Mouse (Mus musculus) ovary, postnatal 36 days (tissue): Measurements from ENCODE around the gene Arhgef2.
"Not testable (repeated sequence)": the region's sequence is repeated elsewhere in the genome, so short reads cannot be mapped to it uniquely, and the experiment has no call there.

Experiments
- DNase-seq: peaks from one replicate; pipeline ENCODE4 v3.0.0; 2022; ENCODE audit warnings: low spot score, mixed read lengths

Gene Arhgef2

DNA sequence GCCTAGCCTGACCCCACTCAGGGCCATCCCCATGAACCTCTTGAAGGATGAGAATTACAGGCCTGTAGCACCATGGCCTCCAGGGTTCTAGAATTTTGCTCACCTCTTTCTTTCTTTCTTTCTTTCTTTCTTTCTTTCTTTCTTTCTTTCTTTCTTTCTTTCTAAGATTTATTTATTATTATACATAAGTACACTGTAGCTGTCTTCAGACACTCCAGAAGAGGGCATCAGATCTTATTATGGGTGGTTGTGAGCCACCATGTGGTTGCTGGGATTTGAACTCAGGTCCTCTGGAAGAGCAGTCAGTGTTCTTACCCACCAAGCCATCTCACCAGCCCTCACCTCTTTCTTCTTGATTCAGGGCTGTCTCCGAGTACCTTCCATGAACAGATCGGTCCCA lies at the start of gene Arhgef2:
Arhgef2 (plus strand) TSS at position 301 of the 400 bp plus-strand sequence.
- not testable (repeated sequence) for DNase-seq

DNA sequence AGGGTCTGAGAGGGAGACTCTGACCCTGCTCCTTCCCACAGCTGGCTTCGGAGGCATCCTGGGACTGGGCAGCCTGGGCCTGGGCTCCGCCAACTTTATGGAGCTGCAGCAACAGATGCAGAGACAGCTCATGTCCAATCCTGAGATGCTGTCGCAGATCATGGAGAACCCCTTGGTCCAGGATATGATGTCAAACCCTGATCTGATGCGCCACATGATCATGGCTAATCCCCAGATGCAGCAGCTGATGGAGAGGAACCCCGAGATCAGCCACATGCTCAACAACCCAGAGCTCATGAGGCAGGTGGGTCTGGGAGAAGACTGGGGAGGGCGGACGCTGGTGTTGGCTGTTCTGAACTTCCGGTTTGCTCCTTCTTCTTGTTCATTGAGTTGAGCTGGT lies 49.1 kb upstream of the Arhgef2 start:
- no peak for DNase-seq

DNA sequence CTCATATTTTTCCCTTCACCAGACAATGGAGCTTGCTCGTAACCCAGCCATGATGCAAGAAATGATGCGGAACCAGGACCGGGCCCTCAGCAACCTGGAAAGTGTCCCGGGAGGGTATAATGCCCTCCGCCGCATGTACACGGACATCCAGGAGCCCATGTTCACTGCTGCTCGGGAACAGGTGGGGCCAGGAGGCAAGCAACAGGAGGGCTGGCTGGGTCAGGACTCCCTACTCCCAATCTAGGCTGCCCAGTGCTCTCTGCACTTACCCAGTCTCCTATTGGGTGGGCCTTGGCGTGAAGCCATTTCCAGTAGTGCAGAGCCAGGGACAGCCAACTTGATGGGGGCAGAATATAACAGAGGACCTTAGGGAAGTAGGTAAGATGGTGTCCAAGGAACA lies 46.2 kb upstream of the Arhgef2 start:
- no peak for DNase-seq

DNA sequence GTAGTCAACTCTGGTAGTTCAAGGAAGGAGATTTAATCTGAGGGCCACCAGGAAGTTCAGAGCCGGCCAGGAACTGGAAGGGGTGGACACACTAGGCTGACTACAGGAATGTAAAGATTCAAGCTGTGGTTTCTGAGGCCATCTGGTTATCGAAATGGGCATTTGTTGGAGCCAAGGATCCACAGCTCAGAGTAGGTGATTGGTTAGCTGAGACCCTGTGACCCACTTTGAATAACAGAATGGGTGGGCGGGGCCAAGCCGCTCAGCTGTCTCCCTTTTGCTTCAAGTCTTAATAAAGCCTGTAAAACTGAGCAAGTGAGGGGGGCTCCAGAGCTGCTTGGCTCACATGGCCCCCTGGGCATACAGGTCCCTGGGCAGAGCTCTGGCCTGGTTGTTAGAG lies 43.8 kb upstream of the Arhgef2 start:
- no peak for DNase-seq

DNA sequence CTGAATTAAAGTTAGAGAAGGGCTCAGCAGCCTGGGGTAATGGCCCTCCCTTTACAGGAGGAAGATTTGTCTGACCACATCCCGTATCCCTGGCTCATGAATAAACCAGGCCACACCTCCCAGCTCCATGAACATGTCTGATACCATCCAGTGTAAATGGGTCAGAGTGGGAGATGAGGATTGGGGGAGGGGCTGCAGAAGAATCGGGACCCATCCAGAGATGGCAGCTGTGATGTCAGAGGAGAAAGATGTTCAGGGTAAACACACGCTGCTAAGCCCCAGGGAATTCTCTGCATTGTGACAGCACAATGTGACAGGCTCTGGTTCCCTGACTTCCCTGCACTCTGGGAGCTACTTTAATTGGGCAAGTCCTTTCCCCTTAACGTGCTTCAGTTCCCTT lies 42.3 kb upstream of the Arhgef2 start:
- DNase-seq: no peak

DNA sequence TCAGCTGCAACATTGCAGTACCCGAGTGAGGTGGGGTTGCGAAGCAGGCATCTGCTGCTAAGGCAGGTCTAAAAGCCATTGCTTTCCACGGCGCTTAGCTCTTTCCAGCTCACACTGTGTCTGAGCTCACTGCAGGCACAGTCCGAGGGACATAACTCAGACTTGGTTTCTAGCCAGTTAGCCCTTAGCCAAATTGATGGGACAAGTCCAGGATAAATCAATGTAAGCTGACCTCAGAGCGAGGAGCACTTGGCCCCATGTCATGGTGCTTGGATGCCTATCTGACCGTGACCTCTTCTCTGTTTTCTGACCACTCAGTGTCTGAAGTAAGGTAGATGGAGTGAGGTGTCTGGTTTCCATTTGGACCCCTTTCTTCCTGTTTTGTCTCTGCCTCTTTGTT lies 41.8 kb upstream of the Arhgef2 start:
- DNase-seq: no peak

DNA sequence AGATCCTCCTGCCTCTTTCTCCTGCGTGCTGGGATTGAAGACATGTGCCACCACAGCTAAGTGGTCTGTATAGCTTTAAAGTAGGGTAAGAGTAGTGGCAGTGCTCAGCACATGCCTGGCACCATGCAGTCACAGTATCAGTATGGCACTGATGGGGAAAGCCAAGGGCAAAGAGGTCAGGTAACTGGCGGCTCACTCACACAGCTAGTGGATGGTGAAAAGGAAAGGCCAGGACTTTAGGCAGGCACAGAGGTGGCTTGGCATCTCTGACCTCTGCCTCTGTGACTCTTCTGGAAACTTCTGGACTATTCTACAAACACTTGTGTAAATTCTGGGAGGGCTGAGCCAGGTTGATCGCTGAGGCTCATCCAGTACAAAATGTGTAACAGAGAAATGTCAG lies 39.6 kb upstream of the Arhgef2 start:
- DNase-seq: no peak

DNA sequence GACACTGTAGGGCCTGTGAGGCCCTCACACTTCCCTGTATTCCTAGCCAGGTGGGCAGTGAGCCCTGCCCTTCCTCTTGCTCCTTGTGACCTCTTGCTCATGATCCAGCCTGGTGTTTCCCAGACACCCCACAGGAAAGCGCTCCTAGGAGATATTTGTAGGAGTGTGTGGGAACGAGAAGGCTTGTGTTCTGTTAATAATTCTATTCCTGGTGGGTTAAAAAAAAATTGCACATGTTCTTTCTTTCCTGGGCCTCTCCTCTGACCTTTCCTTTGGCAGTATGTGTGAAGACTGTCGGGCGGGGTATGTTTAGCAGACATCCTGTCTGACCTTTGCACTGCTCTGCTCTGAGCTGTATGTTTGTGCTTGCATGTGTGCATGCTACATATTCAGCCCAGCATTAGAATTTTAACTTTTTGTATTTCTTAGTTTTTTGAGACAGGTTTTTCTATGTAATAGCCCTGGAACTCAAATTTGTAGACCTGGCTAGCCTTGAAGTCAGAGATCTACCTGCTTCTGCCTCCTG lies 39.2 kb upstream of the Arhgef2 start:
- no peak for DNase-seq

DNA sequence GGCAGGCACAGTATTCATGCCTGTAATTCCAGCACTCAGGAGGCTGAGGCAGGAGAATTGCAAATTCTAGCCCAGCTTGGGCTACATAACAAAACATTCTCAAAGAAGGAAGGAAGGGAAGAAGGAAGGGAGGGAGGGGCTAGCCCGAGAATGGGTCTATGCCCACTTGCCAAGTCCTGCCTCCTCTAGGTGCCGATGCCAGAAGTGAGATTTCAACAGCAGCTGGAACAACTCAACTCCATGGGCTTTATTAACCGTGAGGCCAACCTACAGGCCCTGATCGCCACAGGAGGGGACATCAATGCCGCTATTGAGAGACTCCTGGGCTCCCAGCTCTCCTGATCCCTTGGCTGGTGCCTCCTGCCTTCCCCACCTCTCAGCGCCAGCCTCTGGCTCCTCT lies 37.9 kb upstream of the Arhgef2 start:
- DNase-seq: no peak

DNA sequence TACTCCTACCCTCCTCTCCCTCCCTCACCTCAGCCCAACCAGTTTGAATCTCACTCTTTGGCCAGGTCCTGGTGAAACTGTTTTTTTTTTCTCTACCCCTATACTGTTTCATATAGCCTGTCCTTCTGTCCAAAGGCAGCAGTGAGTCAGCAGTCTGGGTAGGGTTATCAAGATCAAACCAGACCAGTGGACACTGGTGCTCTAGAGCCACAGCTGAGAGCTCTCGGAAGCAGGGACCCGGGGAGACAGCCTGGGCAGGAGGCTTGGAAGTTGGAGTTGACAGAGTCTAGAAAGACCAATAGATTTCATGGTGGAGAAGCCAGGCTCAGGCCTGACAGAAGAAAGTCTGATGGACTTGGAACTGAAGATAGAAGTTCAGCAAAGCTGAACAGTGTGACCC lies 37.2 kb upstream of the Arhgef2 start:
- DNase-seq: no peak

DNA sequence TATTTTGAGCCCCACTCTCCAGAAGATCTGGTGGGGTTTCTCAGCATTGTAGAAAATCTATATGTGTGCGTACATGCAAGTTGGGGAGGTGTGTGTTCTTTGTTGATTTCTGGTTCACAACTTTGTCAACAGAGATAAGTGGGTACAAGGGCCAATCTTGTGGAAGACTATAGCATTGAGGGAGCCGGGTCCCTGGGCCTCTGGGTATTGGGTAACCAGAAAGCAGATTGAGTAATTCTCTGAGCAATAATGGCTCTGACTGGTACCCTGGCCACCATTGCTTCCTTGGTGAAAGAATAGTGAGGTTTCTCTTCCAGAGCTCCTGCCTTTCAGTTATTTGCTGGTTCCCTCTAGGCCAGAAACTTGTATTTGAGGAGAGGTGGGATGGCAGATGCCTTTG lies 36.7 kb upstream of the Arhgef2 start:
- no peak for DNase-seq

DNA sequence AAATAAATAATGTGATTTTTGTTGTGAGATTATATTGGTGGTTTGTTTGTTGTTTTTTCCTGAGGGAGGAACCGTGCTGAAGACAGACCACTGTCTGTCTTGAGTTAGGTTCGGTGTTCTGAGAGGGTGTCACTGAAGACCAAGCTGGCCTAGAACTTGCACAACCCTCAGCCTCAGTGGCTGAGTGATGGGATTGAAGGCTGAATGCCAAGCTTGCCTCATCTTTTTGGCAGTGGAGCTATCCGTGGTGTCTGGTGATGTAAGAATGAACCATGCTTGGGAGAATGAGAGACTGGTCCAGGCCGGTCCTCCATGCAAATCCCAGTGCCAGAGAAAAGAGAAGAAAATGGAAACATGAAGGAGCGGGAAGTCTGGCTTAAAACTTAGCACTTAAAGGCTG lies 36.1 kb upstream of the Arhgef2 start:
- no peak for DNase-seq

DNA sequence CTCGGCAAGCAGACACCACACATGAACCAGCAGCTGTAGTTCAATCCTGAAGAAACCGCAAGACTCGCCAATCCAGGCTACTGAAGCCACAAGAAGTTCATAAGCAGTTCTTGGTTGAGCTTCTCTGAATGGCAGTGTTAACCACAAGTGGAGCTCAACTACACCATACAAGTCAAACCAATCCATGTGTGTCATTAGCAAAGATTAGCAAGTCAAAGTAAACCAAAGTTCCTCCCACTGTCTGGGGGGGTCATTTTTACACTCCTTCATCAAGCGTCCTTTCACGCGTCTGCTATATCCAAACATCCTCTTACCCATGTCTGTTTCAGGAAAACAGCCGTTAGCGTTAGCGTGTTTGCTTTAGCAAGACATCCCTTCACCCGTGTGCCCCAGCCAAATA lies 35.4 kb upstream of the Arhgef2 start:
- no peak for DNase-seq

DNA sequence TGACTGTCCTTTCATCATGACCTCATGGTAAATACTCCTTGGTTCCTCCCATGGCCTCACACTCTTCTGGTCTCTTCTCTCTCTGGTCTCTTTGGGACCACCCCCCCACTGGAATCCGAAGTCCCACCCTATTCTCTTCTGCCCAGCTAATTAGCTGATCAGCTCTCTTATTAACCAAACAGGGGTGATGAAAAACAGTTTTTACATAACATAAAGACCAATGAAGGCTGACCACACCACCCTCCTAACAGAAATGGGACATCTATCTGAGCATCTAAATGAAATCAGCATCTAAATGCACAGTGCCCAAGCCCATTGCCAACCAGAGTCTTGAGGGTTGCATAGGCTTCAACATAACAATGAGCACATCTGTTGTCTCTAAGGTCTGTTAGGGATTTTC lies 33.9 kb upstream of the Arhgef2 start:
- DNase-seq: no peak

DNA sequence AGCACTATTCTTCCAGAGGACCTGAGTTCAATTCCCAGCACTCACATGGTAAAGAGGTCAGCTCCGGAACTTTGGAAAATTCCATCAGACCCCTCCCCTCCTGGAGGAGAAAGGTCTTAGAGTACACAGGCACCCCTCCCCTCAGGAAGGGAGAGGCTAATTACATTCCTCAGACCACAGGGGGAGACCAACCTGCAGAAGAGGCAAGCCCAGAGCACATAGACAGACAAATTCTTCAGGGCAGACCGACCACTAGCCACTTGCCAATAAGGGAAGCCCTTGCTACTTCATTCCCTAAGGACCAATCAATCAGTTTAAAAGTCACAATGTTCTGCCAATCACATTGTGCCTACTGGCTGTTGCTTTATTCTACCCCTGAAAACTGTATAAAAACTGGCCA lies 32.9 kb upstream of the Arhgef2 start:
- DNase-seq: no peak

DNA sequence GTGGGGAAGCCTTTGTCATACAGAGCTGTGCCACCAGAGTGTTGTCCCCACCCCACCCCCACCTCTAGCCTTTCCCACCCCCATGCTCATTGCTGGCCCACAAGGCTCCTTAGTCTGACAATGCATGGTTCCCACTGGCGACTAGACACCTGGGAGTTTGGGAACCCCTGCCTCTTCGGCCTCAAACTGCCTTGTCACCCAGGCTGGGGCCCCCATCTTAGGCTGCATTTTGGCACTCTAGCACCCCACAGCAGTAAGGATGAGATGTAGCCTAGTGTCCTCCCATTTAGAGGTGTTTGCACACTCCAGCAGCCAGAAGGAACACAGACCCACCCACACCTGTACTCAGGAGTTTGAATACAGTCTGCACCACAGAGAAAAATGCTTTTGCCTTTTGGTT lies 32.0 kb upstream of the Arhgef2 start:
- DNase-seq: no peak

DNA sequence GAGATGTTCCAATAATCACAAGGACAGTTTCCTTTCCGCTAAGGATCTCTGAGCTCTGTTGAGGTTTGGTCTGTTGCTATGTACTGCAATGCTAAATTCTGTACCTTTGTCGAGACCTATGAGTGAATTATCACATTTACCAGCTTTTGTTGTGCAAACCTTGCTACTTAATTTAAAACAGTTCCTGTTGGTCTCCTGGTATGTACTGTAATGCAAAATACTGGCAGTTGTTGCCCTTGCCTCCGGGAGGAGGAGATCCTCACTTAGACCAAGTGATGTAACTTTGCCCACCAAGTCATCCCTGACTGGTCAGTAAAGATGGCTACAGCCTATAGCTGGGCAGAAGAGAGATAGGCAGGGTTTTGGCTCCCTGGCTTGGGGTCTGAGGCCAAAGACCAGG lies 30.2 kb upstream of the Arhgef2 start, which contains the start of gene Ssr2:
Ssr2 (plus strand) TSS at position 337 of the 400 bp plus-strand sequence.
- no peak for DNase-seq

DNA sequence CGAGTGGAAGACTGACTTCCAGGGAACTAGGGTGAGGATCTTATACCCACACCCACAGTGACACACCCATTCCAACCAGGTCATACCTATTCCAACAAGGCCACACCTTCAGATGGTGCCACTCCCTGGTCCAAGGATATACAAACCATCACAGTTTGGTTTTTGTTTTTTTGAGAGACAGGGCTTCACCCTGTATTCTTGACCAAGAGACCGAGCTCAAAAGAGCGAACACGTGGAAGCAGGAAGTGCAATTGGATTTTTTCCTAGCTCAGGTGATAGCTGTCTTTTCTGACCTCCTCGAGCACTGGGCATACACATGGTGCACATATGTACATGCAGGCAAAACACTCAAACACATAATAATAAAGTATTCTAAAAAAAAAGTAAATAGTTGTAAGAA lies 27.9 kb upstream of the Arhgef2 start:
- DNase-seq: not testable (repeated sequence)

DNA sequence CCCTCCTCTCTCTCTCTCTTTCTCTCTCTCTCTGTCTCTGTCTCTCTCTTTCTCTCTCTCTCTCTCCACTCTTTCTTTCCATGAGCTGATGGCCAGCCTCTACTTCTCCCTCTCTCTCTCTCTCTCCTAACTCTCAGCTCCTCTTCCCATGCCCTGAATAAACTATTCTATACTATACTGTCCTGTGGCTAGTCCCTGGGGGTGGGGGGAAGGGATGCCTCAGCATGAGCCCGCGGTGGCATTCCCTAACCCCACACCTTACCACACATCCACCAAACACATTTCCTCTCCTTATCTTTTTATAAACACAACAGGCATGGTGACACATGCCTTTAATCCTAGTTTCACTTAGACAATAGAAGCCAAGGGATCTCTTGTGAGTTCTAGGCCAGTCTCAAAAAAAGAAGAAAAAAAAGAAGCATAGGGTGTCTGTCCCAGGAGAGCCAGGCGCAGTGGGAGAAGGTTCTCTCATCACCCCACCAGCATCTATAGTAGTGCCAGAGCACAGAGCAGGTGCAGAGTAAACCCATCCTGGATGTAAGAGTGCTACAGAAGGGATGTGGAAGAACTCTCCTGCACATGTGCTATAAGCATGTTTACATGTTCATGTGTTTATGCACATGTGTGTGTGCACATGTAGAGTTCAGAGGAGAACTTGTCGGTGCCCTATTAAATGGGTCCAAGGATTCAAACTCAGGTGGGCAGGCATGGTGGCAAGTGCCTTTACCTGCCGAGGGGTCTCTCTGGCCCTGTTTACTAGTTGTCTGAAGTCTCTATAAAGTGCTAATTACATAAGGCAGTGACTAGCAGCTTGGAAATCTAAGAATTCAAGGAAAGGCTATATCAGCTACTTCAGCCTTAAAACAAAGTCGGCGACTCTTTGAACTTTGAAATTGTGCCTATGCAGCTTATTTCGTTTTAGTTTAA lies 27.0 kb upstream of the Arhgef2 start:
- no peak for DNase-seq

DNA sequence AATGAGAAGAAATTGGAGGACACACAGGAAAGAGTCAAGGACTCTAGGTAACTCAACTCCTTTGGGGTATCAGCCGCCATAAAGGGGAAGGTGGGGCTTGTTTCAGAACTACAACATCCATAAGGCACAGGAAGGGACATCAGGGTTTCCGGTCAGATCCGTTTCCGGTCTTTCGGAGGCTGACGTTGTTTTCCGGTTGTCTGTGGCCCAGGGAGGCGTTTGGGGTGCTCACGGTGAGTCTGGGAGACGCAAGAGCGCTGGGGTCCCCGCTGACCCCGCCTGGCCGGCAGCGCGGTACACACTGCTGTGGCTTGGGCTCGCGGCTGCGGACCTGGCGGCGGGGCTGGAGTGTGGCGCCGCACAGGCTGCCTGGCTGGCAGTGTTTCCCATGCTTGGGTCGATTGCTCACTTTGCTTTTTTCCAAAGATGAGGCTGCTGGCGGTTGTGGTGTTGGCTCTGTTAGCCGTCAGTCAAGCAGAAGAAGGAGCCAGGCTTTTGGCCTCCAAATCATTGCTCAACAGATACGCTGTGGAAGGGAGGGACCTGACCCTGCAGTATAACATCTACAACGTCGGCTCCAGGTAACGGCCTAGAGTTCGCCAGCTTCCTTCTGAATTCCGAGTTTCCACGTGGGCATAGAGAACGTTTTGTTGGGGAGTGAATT lies 26.2 kb upstream of the Arhgef2 start:
- DNase-seq: peak; percentile 72

DNA sequence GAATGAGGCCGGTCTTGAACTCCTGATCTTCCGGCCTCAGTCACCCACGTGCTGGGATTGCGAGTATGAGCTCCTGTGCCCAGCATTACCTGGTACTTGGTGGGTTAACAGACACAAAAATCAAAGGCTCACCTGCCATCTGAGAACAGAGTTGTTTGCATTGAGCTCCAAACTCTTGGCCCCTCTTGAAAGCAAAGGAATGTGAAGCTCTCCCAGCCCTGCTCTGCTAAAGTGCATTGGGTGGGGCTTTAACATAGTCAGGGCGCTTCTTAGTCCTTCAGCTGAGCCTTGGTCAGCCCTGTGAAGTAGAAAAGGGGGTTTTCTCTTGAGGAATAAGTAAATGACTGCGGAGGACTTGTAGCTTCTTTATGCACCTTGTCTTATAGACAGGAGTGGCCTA lies 20.0 kb upstream of the Arhgef2 start:
- no peak for DNase-seq

DNA sequence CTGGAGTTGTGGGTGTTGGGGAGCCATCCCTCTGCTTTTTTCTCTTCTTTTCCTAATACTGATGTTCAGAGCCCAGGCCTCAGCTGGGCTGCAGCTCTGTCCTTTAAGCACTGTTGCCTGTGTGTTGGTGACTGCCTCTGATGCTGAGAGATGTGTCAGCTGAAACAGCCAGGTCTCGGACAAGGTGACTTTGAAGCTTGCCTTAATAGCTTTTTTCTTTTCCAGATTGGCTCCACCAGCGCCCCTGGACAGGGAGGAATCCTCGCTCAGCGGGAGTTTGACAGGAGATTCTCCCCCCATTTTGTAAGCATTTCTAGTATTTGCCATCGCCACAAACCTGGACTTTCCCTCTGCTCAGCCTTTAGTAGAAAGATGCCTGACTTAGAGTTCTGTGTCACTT lies 19.1 kb upstream of the Arhgef2 start:
- DNase-seq: no peak

DNA sequence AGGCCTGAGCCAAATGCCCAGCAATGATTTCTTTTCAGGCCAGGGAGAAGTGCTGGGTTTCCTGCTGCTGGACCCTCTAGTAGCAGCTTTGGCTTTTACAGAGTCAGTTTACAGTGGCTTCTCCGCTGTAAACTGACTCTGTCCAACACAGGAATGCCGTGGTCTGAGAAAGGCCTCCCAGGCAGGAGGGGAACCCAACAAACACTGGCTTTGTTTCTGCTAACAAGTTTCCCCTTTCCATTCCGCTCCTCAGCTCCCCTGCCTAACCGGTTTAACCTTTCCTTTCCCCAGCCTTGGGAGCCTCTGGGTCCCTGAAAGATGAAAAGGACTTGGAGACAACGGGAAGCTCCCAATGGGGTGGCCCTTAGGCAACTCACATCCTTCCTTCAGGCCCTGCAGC lies 15.5 kb upstream of the Arhgef2 start:
- no peak for DNase-seq
